Mouse (Mus musculus): ENCODE data around the gene Papss2.

Gene Papss2

GRCm38 (mm10) chr19:32710288-32710687, 114.7 kb downstream of the Papss2 start:
- DNase-seq (ENCODE audit: low spot score in 2 of 2): peak in 1 of 2 experiments; percentile 36

GRCm38 (mm10) chr19:32711761-32712541, 116.4 kb downstream of the Papss2 start:
- DNase-seq (ENCODE audit: low spot score in 2 of 2): peak; percentile 83 to 94

GRCm38 (mm10) chr19:32712588-32713042, 117.0 kb downstream of the Papss2 start:
- peak; percentile 78 to 79 for DNase-seq (ENCODE audit: low spot score in 2 of 2)

GRCm38 (mm10) chr19:32713471-32713870, 117.9 kb downstream of the Papss2 start:
- no peak for DNase-seq (ENCODE audit: low spot score in 2 of 2)

- DNase-seq (ENCODE audit: low spot score in 2 of 2): peak; percentile 38 to 67
Measured at GRCm38 (mm10) chr19:32715201-32715600, 119.6 kb downstream of the Papss2 start.

- DNase-seq (ENCODE audit: low spot score in 2 of 2): no peak
Measured at GRCm38 (mm10) chr19:32715681-32716080, 120.1 kb downstream of the Papss2 start.
